Mouse (Mus musculus) inflammation-experienced regulatory T-cells, adult 16 weeks (primary cell): ENCODE data around the gene Flt3l. TPM values are rescaled to one million over a fixed set of nuclear protein-coding genes. Genes with fewer than 3 reads are reported as not detected.

Experiments
- polyA plus RNA-seq: library from polyadenylated mRNA; unstranded; fragments of 100-300 nt; shearing (Covaris generic); gene quantifications from one replicate; pipeline ENCODE4 v1.2.1, GENCODE M21; 2017

The Flt3l gene
- polyA plus RNA-seq = 225 TPM

GRCm38 (mm10) chr7:45135993-45136567, at the start of gene Flt3l, which contains the start of gene Gm45713:
Gene Flt3l, minus strand, starts transcription at chr7:45136432.
Gene Gm45713, minus strand, starts transcription at chr7:45136231.

GRCm38 (mm10) chr7:45180896-45181477, 44.8 kb upstream of the Flt3l start, which contains the start of gene Pth2:
Gene Pth2, plus strand, starts transcription at chr7:45180995.

GRCm38 (mm10) chr7:45179469-45179868, 43.2 kb upstream of the Flt3l start, which contains the start of gene Gfy:
Gene Gfy, minus strand, starts transcription at chr7:45179569.

DNA sequence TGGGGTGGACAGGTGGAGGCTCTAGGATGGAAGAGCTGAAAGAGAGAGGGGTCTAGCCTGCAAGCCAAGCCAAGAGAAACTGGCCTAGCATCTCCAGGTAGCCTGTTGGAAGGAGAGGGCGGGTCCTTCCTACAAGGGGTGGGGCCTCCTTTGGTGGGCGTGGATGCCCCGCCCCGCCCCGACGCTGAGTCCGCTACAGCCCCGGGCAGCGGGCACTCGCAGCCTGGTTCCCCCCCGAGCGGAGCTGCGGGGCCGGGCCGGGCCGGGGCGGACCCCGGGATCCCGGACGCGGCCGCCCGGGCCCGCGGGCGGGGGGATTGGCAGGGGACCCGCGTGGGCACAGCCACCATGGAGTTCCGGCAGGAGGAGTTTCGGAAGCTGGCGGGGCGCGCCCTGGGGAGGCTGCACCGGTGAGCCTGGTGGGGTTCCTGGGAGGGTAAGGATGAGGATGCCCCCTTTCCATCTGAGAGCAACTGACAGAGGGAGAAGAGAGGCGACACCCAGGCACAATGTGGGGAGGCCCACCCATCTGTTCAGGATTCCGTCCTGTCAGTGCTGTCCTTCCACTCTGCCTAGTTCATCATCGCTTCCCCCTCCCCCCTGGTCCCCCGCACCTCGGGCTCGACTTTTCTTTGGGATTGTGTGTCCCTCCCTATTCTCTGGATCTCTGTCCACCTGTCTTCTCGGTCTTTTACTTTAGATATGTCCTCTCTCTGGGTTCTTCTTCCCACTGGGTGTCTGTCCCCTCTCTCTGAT, 27.7 kb upstream of the Flt3l start, which contains the start of gene Slc17a7:
Slc17a7 (plus strand) TSS at position 215 of the 756 bp plus-strand sequence.

DNA sequence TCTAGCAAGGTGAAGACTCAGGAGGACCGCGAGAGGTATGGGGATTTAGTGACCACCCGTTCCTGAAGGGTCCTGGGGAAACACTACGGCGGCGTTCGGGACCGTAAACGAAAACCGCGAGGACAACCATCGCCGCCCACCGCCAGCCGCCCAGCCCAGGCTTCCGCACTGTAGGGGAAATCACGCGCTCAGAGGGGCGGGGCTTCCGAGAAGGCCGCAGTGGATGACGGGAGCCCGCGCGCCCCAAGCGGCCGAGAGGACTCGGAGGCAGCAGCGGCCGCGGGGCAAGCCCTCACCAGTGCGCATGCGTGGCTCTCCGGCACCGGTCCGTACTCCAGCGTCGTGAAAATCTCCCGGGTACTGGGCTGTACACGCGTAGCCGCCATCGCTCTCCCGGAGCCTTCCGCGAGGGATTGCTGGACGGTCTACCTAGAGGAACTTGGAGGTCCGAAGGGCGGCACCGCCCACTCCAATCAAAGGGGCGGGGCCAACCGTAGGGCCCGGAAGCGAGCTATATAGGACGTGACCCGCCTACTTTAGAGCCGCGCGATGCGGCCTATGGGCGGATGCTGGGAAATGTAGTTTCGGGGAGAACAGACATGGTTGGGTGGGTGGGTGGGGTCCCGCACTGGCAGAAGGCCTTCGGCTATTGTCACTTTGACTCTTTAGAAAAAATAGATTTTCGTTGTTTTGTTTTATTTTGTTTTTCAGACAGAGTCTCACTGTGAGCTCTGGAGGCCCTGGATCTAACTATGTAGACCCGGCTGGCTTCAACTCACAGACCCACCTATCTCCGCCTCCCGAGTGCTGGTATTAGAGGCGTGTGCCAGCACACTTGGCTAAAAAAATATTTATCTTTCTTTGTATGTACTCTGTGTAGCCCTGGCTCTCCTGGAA, 18.1 kb upstream of the Flt3l start, which contains the start of the genes Pih1d1 and Aldh16a1:
Pih1d1 (plus strand) TSS at position 208 of the 897 bp plus-strand sequence.
Aldh16a1 (minus strand) TSS at position 489 of the 897 bp plus-strand sequence.

GRCm38 (mm10) chr7:45128624-45129246, 7.5 kb downstream of the Flt3l start, which contains the start of gene Rpl13a:
Gene Rpl13a, minus strand, starts transcription at chr7:45128761.

DNA sequence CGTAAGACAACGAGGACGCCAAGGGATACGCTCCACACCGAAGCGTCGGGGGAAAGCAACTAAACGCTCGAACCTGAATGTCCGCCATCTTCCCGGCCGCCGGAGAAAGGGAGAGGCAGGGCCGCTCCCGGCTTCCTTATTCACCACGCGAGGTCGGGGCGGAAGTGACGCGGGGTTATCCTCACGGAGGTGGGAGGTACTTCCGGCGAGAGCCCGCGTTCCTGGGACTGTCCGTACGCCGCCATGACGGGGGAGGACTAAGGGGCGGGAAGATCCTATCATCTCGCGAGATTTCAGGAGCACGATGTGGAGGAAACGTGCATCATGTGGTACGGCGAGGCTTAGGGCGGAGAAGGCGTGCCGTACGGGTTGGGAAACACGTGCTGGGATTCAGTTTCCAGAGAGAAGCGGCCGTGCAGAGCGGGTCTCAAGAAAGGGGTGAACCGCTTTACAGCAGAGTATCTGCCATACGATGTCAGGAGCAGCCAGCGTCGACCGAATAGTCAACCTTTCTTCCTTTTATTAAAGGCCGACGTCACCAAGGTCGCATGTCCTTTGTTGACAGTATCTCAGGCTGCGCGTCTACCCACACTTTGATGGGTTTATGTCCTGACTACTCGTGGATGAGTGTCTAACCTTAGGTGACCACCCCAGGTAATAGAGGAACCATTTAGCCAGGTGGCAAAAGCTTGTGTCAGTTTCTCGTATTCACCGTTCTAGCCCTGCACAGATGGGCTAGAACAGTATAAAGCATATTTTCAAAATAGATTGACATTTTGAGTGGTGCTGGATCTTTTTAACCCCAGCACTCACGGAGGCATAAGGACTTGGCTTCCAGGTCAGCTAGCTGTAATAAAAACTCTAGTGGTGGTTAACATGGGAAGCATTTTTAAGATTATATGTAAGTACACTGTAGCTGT, 11.7 kb downstream of the Flt3l start, which contains the start of gene Rps11:
Rps11 (minus strand) TSS at position 216 of the 920 bp plus-strand sequence.

DNA sequence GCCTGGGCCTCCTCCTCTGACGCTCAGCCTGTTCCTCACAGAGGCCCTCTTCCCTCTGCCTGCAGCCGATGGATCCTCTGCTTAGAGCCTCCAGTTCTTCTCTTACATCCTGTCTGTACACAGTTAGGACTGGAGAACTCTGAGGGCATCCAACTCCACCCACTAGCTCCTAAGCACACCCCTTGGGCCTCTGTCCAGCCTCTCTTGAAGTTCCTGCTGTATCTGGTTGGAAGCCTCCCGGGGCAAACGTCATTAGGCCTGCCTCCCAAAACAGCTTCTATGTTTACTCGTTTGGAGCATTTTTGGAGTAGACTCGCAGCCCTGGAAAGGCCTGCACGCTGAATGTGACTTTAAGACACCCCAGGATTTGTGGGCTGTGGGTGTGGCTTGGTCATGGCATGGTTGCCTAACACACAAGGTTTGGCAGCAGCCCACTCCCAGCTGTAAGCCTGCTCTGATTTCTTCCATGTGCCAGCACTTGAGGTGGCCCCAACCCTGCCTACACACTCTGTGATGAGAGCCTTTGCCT, 32.5 kb downstream of the Flt3l start, which contains the start of gene Fcgrt:
Fcgrt (minus strand) TSS at position 200 of the 529 bp plus-strand sequence.

GRCm38 (mm10) chr7:45092048-45092447, 44.2 kb downstream of the Flt3l start, which contains the start of gene Rcn3:
Gene Rcn3, minus strand, starts transcription at chr7:45092221.

Other genes with a start within 250 kb of the Flt3l start
- 52.0 TPM for gene Med25, start 243.7 kb downstream of the Flt3l start, polyA plus RNA-seq
- 52.1 TPM for gene Fuz, start 240.4 kb downstream of the Flt3l start, polyA plus RNA-seq
- gene Ap2a1, start 206.9 kb downstream of the Flt3l start, polyA plus RNA-seq = 36.1 TPM
- not detected for gene Tsks, start 193.2 kb downstream of the Flt3l start, polyA plus RNA-seq
- gene Cpt1c, start 161.6 kb downstream of the Flt3l start, polyA plus RNA-seq = 0.72 TPM
- gene Prmt1, start 149.9 kb downstream of the Flt3l start, polyA plus RNA-seq = 180 TPM
- 248 TPM for gene Irf3, start 138.8 kb downstream of the Flt3l start, polyA plus RNA-seq
- 29.1 TPM for gene Bcl2l12, start 137.7 kb downstream of the Flt3l start, polyA plus RNA-seq
- 27.6 TPM for gene Scaf1, start 120.1 kb downstream of the Flt3l start, polyA plus RNA-seq
- gene Rras, start 118.5 kb downstream of the Flt3l start, polyA plus RNA-seq = 15.1 TPM
- gene Prr12, start 83.6 kb downstream of the Flt3l start, polyA plus RNA-seq = 3.5 TPM
- gene Nosip, start 74.0 kb downstream of the Flt3l start, polyA plus RNA-seq = 127 TPM
- gene Prrg2, start 73.8 kb downstream of the Flt3l start, polyA plus RNA-seq = 3.2 TPM
- gene Rcn3, start 44.2 kb downstream of the Flt3l start, polyA plus RNA-seq = 159 TPM
- 6.5 TPM for gene Fcgrt, start 32.6 kb downstream of the Flt3l start, polyA plus RNA-seq
- gene Rps11, start 12.0 kb downstream of the Flt3l start, polyA plus RNA-seq = 2,486 TPM
- 2,118 TPM for gene Rpl13a, start 7.7 kb downstream of the Flt3l start, polyA plus RNA-seq
- gene Gm45713, start 201 bp downstream of the Flt3l start, polyA plus RNA-seq = not detected
- 59.5 TPM for gene Pih1d1, start 17.9 kb upstream of the Flt3l start, polyA plus RNA-seq
- 70.8 TPM for gene Aldh16a1, start 18.2 kb upstream of the Flt3l start, polyA plus RNA-seq
- not detected for gene Slc17a7, start 27.5 kb upstream of the Flt3l start, polyA plus RNA-seq
- not detected for gene Gfy, start 43.1 kb upstream of the Flt3l start, polyA plus RNA-seq
- gene Pth2, start 44.6 kb upstream of the Flt3l start, polyA plus RNA-seq = not detected
- 0.26 TPM for gene Ccdc155, start 68.5 kb upstream of the Flt3l start, polyA plus RNA-seq
- 23.5 TPM for gene Dkkl1, start 75.7 kb upstream of the Flt3l start, polyA plus RNA-seq
- 1.8 TPM for gene Tead2, start 79.3 kb upstream of the Flt3l start, polyA plus RNA-seq
- gene Cd37, start 102.7 kb upstream of the Flt3l start, polyA plus RNA-seq = 675 TPM
- gene Slc6a16, start 104.7 kb upstream of the Flt3l start, polyA plus RNA-seq = not detected
- not detected for gene Slc6a21, start 141.1 kb upstream of the Flt3l start, polyA plus RNA-seq
- gene Trpm4, start 197.3 kb upstream of the Flt3l start, polyA plus RNA-seq = 22.4 TPM
- not detected for gene Hrc, start 198.9 kb upstream of the Flt3l start, polyA plus RNA-seq
- not detected for gene Ppfia3, start 230.6 kb upstream of the Flt3l start, polyA plus RNA-seq
- not detected for gene Lin7b, start 234.2 kb upstream of the Flt3l start, polyA plus RNA-seq